Mouse (Mus musculus) E14TG2a.4 (cell line): ENCODE measurements around the gene Kif7.

Source experiments
- CTCF ChIP-seq: conservative IDR thresholded peaks from 2 replicates; pipeline ENCODE4 v1.5.1; 2014; ENCODE audit warnings: low read length
- NANOG ChIP-seq: IDR thresholded peaks from 2 replicates; pipeline ENCODE4 v1.6.1; 2014; ENCODE audit warnings: borderline replicate concordance, low read length, mixed read lengths
- POU5F1 ChIP-seq: IDR thresholded peaks from 2 replicates; pipeline ENCODE4 v1.6.1; 2014; ENCODE audit warnings: low read length, borderline replicate concordance

DNA sequence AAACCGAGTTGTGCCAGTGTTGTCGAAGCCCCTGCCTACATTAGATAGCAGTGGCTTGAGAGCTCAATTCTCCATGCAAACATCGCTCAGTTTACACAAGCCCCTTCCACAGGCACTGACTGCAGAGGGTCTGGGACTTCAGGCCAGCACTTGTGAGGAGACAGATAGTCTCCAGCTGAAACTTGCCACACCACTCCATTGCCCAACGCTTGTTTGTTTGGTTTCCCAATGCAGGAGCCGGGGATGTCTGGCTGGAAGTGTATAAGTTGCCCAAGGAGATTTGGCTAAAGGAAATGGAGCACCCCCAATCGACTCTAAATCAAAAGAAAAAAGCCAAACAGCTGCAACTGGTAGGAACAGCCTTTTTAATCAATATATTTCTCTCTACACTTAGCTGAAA, 42.7 kb upstream of the Kif7 start:
- no peak for TF ChIP-seq CTCF
- no peak for TF ChIP-seq POU5F1
- no peak for TF ChIP-seq NANOG
